Mouse (Mus musculus): ENCODE measurements around the gene Sit1. TPM values are rescaled to one million over a fixed set of nuclear protein-coding genes. Genes with fewer than 3 reads are reported as not detected.
A peak's percentile ranks its signal among the peaks of the same experiment; 100 is the strongest.

Sit1 gene
- not detected in 2 replicates for polyA plus RNA-seq (2014; fragmentation: Nextera tagmentation; extraction: Ambion mirVana)

DNA sequence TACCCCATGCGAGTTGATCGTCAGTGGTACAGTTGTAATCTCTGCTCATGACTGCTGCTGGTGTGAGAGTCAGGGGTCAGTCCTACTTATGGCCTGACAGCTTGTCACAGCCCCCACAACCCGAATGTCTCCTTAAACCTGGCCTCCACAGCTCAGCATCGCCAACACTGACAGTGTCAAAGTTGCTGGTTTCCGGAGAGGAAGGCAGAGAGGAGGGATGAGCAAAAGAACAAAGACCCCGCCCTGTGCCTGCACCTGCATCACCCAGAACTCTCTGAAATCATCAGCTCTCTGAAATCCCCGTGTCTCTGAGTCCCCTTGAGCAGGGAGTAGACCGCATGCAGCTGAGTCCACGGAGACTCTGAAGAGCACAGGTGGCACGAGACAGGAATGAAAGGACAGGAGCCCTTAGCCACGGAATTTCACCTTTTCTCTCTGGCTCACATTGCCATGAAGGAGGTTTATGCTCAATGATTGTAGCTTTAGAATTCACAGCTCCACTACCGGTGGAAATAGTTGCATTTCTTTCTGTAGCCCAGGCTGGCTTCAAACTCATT, at the start of gene Sit1:
Sit1 (minus strand) TSS at position 200 of the 557 bp plus-strand sequence.
- Histone ChIP-seq H3K9me3 (ENCODE audit: control insufficient read depth, low read length) (no peaks in the 10 kb centered on the region), H3K27ac (ENCODE audit: low read depth, low read length) (no peak within 1 kb of the TSS), H3K27me3 (ENCODE audit: control insufficient read depth, insufficient read depth, low read length) (no peaks in the 10 kb centered on the region), H3K9ac (ENCODE audit: low read length) (no peak within 1 kb of the TSS), H3K4me1 (replicated peaks; ENCODE audit: control insufficient read depth, insufficient read depth, low read length) (no peaks in the 10 kb centered on the region), H3K4me3 (ENCODE audit: low read depth, low read length) (no peak within 1 kb of the TSS), H3K36me3 (ENCODE audit: control insufficient read depth, insufficient read depth, low read length) (no peaks in the 10 kb centered on the region), H3K4me2 (ENCODE audit: low read depth, low read length, severe bottlenecking) (no peak within 1 kb of the TSS)
- DNase-seq (ENCODE audit: low spot score) (no peak), ATAC-seq (replicated peaks; ENCODE audit: low FRiP score) (no peak)
- 70% methylated on average over 12 of the region's 12 CpGs for WGBS

DNA sequence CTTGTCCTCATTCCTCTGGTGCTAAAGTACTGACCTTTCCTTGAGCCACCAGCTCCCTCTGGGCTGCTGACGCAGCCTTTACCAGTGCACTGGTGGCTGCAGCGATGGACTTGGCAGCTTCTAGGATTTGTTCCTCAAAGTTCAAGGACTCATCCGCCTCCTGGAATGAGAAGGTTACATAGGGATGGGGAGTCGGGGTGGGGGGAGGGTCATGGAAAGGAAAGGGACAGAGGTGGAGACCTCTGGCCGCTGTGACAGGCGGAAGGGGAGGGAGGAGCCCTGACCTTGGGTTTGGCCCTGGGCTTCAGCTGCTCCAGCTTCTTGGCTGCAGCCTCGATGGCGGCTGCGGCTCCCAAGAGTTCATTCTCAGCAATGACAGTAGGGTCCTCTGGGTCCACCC, 49.7 kb upstream of the Sit1 start:
- no peak overlapping the region for H3K4me3 ChIP-seq (ENCODE audit: low read depth, low read length)
- peaks cover 4% of the 10 kb centered on the region; the same call in 1 of the 2 replicates for H3K36me3 ChIP-seq (ENCODE audit: control insufficient read depth, insufficient read depth, low read length)
- H3K9me3 ChIP-seq (ENCODE audit: control insufficient read depth, low read length) = no peaks in the 10 kb centered on the region
- ATAC-seq (replicated peaks; ENCODE audit: low FRiP score) (no peak), DNase-seq (ENCODE audit: low spot score) (no peak)
- no peaks in the 10 kb centered on the region for H3K27me3 ChIP-seq (ENCODE audit: control insufficient read depth, insufficient read depth, low read length)
- H3K4me1 ChIP-seq (replicated peaks; ENCODE audit: control insufficient read depth, insufficient read depth, low read length) = no peaks in the 10 kb centered on the region
- H3K9ac ChIP-seq (ENCODE audit: low read length) = no peak overlapping the region
- H3K27ac ChIP-seq (ENCODE audit: low read depth, low read length) = no peak overlapping the region
- WGBS = 91% methylated on average over 9 of the region's 9 CpGs
- H3K4me2 ChIP-seq (ENCODE audit: low read depth, low read length, severe bottlenecking) = no peak overlapping the region

DNA sequence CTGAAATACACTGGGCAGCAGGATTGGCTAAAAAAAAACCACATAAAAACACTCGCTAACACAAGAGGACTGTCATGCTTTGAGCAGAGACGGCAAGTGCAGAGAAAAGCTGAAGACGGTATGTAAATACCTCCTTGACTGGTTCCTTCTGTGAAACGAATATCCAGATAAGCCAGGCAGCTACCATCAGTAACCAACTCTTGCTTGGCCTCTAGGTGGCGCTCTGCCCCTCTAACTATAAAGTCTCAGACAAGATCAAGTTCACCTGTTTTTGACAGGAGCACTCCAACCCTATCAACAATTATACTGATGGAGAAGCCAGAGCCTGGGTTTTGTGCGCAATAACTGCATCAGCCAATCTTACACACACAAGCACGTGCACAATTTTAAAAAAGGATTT, 47.0 kb upstream of the Sit1 start:
- ATAC-seq (replicated peaks; ENCODE audit: low FRiP score) = no peak
- H3K27ac ChIP-seq (ENCODE audit: low read depth, low read length) = no peak overlapping the region
- no peaks in the 10 kb centered on the region for H3K4me1 ChIP-seq (replicated peaks; ENCODE audit: control insufficient read depth, insufficient read depth, low read length)
- H3K4me2 ChIP-seq (ENCODE audit: low read depth, low read length, severe bottlenecking) = no peak overlapping the region
- H3K36me3 ChIP-seq (ENCODE audit: control insufficient read depth, insufficient read depth, low read length) = no peaks in the 10 kb centered on the region; the same call in 1 of the 2 replicates
- no peak overlapping the region for H3K4me3 ChIP-seq (ENCODE audit: low read depth, low read length)
- 35% methylated on average over 7 of the region's 7 CpGs for WGBS
- H3K9ac ChIP-seq (ENCODE audit: low read length) = no peak overlapping the region
- H3K27me3 ChIP-seq (ENCODE audit: control insufficient read depth, insufficient read depth, low read length) = no peaks in the 10 kb centered on the region
- peak; percentile 82 for DNase-seq (ENCODE audit: low spot score)
- no peaks in the 10 kb centered on the region for H3K9me3 ChIP-seq (ENCODE audit: control insufficient read depth, low read length)

DNA sequence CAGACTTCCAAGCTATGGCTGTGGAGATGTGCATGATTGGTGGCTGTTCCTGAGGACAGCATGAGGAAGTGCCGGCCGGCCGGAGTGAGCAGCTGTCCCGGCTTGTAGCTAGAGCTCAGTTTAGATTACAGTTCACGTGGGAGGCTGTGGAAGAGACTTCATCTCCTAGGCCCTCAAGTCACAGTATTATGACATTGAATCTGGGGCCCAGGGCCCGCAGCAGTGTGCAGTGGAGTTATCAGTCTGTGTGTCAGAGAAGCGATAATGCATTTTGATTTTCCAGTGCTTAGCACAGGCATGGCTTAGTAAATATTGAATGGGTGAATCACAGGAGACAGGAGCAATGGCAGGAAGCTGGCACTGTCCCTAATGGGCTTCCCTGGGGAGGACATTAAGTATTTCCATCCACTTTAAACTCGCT, 46.6 kb upstream of the Sit1 start:
- Histone ChIP-seq H3K9me3 (ENCODE audit: control insufficient read depth, low read length) (no peaks in the 10 kb centered on the region), H3K27me3 (ENCODE audit: control insufficient read depth, insufficient read depth, low read length) (peaks cover 4% of the 10 kb centered on the region; the same call in 1 of the 2 replicates), H3K9ac (ENCODE audit: low read length) (no peak overlapping the region), H3K4me3 (ENCODE audit: low read depth, low read length) (no peak overlapping the region), H3K36me3 (ENCODE audit: control insufficient read depth, insufficient read depth, low read length) (no peaks in the 10 kb centered on the region; the same call in 1 of the 2 replicates), H3K27ac (ENCODE audit: low read depth, low read length) (no peak overlapping the region), H3K4me1 (replicated peaks; ENCODE audit: control insufficient read depth, insufficient read depth, low read length) (no peaks in the 10 kb centered on the region), H3K4me2 (ENCODE audit: low read depth, low read length, severe bottlenecking) (no peak overlapping the region)
- 81% methylated on average over 8 of the region's 8 CpGs for WGBS
- ATAC-seq (replicated peaks; ENCODE audit: low FRiP score) (no peak), DNase-seq (ENCODE audit: low spot score) (no peak)

DNA sequence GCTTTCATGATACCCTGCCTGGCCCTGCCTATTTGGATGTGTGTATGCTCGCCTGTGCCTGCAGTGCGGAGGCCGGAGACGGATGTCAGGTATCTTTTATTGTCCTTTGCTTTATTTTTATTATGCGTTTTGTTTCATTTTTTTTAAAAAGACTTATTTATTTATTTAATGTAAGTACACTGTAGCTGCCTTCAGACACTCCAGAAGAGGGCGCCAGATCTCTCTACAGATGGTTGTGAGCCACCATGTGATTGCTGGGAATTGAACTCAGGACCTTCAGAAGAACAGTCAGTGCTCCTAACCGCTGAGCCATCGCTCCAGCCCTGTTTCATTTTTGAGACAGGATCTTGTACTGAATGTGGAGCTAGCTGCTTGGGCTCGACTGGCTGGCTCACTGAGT, 45.0 kb upstream of the Sit1 start:
- no peaks in the 10 kb centered on the region for H3K9me3 ChIP-seq (ENCODE audit: control insufficient read depth, low read length)

DNA sequence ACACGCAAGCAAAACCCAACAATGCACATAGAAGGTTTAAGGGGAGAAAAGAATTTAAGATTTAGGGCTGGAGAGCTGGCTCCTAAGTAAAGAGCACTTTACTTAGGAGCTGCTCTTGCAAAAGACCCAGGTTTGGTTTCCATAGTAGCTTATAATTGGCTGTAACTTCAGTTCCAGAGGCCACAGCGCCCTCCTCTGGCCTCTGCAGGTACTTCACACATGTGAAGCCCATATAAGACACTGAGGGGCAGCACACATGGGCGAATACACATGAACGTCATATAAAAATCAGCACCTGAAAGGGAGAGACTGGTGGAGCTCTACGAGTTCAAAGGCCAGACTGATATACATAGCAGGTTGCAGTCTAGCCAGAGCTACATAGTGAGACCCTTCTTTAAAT, 44.3 kb upstream of the Sit1 start:
- no peak overlapping the region for H3K4me3 ChIP-seq (ENCODE audit: low read depth, low read length)

More for the DNA sequence above, 45.0 kb upstream of the Sit1 start:
- DNase-seq (ENCODE audit: low spot score) (no peak), ATAC-seq (replicated peaks; ENCODE audit: low FRiP score) (no peak)
- H3K27ac ChIP-seq (ENCODE audit: low read depth, low read length) = no peak overlapping the region
- WGBS = 78% methylated on average over 9 of the region's 9 CpGs
- H3K4me1 ChIP-seq (replicated peaks; ENCODE audit: control insufficient read depth, insufficient read depth, low read length) = peaks cover 8% of the 10 kb centered on the region; the same call in 1 of the 2 replicates
- no peak overlapping the region for H3K9ac ChIP-seq (ENCODE audit: low read length)
- no peak overlapping the region for H3K4me2 ChIP-seq (ENCODE audit: low read depth, low read length, severe bottlenecking)
- H3K27me3 ChIP-seq (ENCODE audit: control insufficient read depth, insufficient read depth, low read length) = peaks cover 19% of the 10 kb centered on the region
- no peaks in the 10 kb centered on the region; the same call in 1 of the 2 replicates for H3K36me3 ChIP-seq (ENCODE audit: control insufficient read depth, insufficient read depth, low read length)
- H3K4me3 ChIP-seq (ENCODE audit: low read depth, low read length) = no peak overlapping the region

DNA sequence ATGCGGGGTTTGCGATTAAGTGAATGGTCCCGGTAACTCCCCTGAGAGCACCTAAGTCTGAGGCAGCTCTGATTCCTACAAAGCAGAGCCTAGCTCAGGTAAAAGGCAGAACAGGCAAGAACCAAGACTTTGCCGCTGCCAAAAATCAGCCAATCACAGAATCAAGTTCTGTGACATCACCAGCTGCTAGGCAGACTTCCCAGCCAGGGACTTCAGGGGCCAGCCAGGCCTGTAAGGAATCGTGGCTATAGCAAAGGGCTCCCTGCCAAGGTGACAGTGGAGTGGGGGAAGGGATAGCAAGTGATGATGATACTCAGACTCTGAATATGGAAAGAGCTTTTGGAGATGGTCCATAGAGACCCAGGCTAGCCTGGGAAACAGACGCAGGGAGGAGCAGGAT, 36.4 kb upstream of the Sit1 start:
- ATAC-seq (replicated peaks; ENCODE audit: low FRiP score) = peak; percentile 57
- peak overlapping the region; percentile 24; the same call in 1 of the 2 replicates for H3K4me2 ChIP-seq (ENCODE audit: low read depth, low read length, severe bottlenecking)
- H3K27ac ChIP-seq (ENCODE audit: low read depth, low read length) = no peak overlapping the region
- H3K27me3 ChIP-seq (ENCODE audit: control insufficient read depth, insufficient read depth, low read length) = peaks cover 37% of the 10 kb centered on the region
- H3K36me3 ChIP-seq (ENCODE audit: control insufficient read depth, insufficient read depth, low read length) = no peaks in the 10 kb centered on the region
- WGBS = 11% methylated on average over 6 of the region's 6 CpGs
- H3K4me3 ChIP-seq (ENCODE audit: low read depth, low read length) = no peak overlapping the region
- DNase-seq (ENCODE audit: low spot score) = peak; percentile 93
- H3K4me1 ChIP-seq (replicated peaks; ENCODE audit: control insufficient read depth, insufficient read depth, low read length) = peaks cover 19% of the 10 kb centered on the region; the same call in 1 of the 2 replicates
- H3K9me3 ChIP-seq (ENCODE audit: control insufficient read depth, low read length) = no peaks in the 10 kb centered on the region
- no peak overlapping the region for H3K9ac ChIP-seq (ENCODE audit: low read length)

More for the DNA sequence above, 44.3 kb upstream of the Sit1 start:
- no peak overlapping the region for H3K4me2 ChIP-seq (ENCODE audit: low read depth, low read length, severe bottlenecking)
- DNase-seq (ENCODE audit: low spot score) (no peak), ATAC-seq (replicated peaks; ENCODE audit: low FRiP score) (no peak)
- H3K9me3 ChIP-seq (ENCODE audit: control insufficient read depth, low read length) = no peaks in the 10 kb centered on the region
- H3K27me3 ChIP-seq (ENCODE audit: control insufficient read depth, insufficient read depth, low read length) = peaks cover 25% of the 10 kb centered on the region
- H3K36me3 ChIP-seq (ENCODE audit: control insufficient read depth, insufficient read depth, low read length) = no peaks in the 10 kb centered on the region; the same call in 1 of the 2 replicates
- peaks cover 13% of the 10 kb centered on the region; the same call in 1 of the 2 replicates for H3K4me1 ChIP-seq (replicated peaks; ENCODE audit: control insufficient read depth, insufficient read depth, low read length)
- H3K9ac ChIP-seq (ENCODE audit: low read length) = no peak overlapping the region
- no peak overlapping the region for H3K27ac ChIP-seq (ENCODE audit: low read depth, low read length)
- WGBS = 68% methylated on average over 5 of the region's 5 CpGs

DNA sequence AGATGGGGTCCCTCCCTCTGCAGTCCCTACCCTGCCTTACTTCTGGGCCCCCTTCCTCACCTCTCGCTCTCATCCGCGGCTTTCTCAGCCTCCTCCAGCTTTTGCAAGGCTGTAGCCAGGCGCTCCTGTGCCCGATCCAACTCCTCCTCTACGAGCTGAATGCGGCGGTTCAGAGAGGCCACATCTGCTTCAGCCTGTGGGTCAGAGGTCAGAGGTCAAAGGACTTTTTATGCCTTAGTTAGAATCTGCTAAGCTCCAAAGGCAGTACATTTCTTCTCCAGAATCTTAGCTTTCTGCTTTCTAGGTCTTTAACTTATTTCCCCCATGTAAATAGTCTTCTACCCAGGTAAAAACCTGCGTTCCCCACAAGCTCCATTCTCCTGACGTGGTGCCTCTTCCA, 36.0 kb upstream of the Sit1 start:
- no peaks in the 10 kb centered on the region for H3K36me3 ChIP-seq (ENCODE audit: control insufficient read depth, insufficient read depth, low read length)
- H3K9ac ChIP-seq (ENCODE audit: low read length) = no peak overlapping the region
- H3K4me3 ChIP-seq (ENCODE audit: low read depth, low read length) = no peak overlapping the region
- no peak for ATAC-seq (replicated peaks; ENCODE audit: low FRiP score)
- H3K27me3 ChIP-seq (ENCODE audit: control insufficient read depth, insufficient read depth, low read length) = peaks cover 34% of the 10 kb centered on the region
- H3K27ac ChIP-seq (ENCODE audit: low read depth, low read length) = no peak overlapping the region
- 11% methylated on average over 10 of the region's 10 CpGs for WGBS
- H3K4me1 ChIP-seq (replicated peaks; ENCODE audit: control insufficient read depth, insufficient read depth, low read length) = peaks cover 19% of the 10 kb centered on the region; the same call in 1 of the 2 replicates
- H3K4me2 ChIP-seq (ENCODE audit: low read depth, low read length, severe bottlenecking) = peak overlapping the region; percentile 24; the same call in 1 of the 2 replicates
- no peak for DNase-seq (ENCODE audit: low spot score)
- no peaks in the 10 kb centered on the region for H3K9me3 ChIP-seq (ENCODE audit: control insufficient read depth, low read length)

Measured in forebrain, embryonic 11.5 days (tissue).